Mouse (Mus musculus): ENCODE data around the gene Olfr309. TPM values are rescaled to one million over a fixed set of nuclear protein-coding genes. Genes with fewer than 3 reads are reported as not detected.
"Not testable (repeated sequence)": the region's sequence is repeated elsewhere in the genome, so short reads cannot be mapped to it uniquely, and the experiment has no call there.

Olfr309 gene
- not detected in 2 replicates for polyA plus RNA-seq (2015; fragmentation: Nextera tagmentation; extraction: Ambion mirVana)

DNA sequence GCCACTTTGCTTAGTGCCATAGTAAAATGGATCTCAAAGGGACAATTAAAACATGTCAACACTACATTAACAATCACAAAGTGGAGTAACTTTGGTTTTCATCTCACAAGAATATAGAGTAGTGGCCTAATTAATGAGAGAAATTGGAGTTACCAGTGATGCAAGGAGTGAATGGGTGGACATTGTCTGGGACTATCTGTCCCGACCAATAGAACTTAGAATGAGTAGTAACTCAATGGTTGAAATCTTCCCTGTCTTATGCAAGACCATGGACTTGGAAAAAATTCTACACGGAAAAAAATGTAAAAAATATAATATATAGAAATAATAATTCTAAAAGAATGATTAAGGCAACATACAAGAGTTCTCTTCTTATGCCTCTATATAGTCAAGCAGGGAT lies at the start of gene Olfr309:
Gene Olfr309 (minus strand): TSS at position 101 of the 400 bp plus-strand sequence.
- no peak within 1 kb of the TSS for H3K27ac ChIP-seq (ENCODE audit: low read length)
- H3K27me3 ChIP-seq (ENCODE audit: control insufficient read depth, insufficient read depth, low read depth, low read length) = no peaks in the 10 kb centered on the region
- no peaks in the 10 kb centered on the region for H3K36me3 ChIP-seq (ENCODE audit: control insufficient read depth, insufficient read depth, low read length)
- ATAC-seq = no peak
- H3K4me2 ChIP-seq (ENCODE audit: low read length) = no peak within 1 kb of the TSS
- 71% methylated on average over 2 of the region's 2 CpGs for WGBS
- no peak within 1 kb of the TSS for H3K4me3 ChIP-seq (ENCODE audit: low read depth, low read length)
- no peaks in the 10 kb centered on the region for H3K4me1 ChIP-seq (ENCODE audit: control insufficient read depth, insufficient read depth, low read length)
- no peak within 1 kb of the TSS for H3K9ac ChIP-seq (ENCODE audit: low read depth, low read length)
- no peaks in the 10 kb centered on the region for H3K9me3 ChIP-seq (replicated peaks; ENCODE audit: control insufficient read depth, low read length, poor library complexity, severe bottlenecking)

DNA sequence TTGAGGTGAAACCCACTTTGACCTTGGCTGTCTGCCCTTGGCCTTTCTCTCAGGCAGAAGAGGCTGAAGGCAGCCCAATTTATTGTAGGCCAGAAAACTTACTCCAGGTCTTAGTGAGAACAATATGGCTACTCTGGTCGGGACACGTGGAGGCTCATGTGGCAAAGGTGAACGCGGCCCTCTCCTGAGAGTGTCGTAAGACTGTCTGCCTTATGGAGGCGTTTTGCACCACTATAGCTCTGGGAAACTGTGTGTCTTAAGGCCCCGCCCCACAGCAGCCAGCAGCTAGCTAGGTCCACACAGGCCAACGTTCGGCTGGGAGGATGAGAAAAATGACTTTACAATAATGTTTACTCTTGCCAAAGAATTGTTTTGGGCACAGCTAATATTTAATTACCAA lies 32.8 kb upstream of the Olfr309 start:
- H3K9me3 ChIP-seq (replicated peaks; ENCODE audit: control insufficient read depth, low read length, poor library complexity, severe bottlenecking); H3K9ac ChIP-seq (ENCODE audit: low read depth, low read length); H3K4me2 ChIP-seq (ENCODE audit: low read length); H3K36me3 ChIP-seq (ENCODE audit: control insufficient read depth, insufficient read depth, low read length); H3K27ac ChIP-seq (ENCODE audit: low read length); H3K27me3 ChIP-seq (ENCODE audit: control insufficient read depth, insufficient read depth, low read depth, low read length); H3K4me1 ChIP-seq (ENCODE audit: control insufficient read depth, insufficient read depth, low read length); H3K4me3 ChIP-seq (ENCODE audit: low read depth, low read length); ATAC-seq: not testable (repeated sequence)
- 93% methylated on average over 9 of the region's 9 CpGs for WGBS

DNA sequence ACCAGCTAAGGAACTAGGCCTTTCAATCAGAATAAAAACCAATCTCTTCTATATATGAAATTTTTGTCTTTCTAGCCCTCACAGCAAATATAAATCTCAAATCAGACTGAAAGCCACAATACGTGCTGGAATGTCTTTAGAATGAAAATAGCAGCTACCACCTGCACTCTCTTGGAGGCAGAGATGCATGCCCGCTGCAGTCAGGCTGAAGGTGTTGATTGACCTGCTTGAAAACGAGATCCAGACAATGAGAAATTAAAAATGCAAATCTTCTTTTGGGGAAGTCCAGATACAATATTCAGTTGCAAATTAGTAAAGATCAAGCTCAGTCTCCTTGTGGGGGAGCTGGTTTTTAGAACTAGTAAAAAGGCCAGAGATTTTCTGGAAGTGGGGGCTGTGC lies 30.7 kb upstream of the Olfr309 start:
- Histone ChIP-seq H3K36me3 (ENCODE audit: control insufficient read depth, insufficient read depth, low read length) (no peaks in the 10 kb centered on the region), H3K4me3 (ENCODE audit: low read depth, low read length) (no peak overlapping the region), H3K27ac (ENCODE audit: low read length) (no peak overlapping the region), H3K4me2 (ENCODE audit: low read length) (no peak overlapping the region), H3K9me3 (replicated peaks; ENCODE audit: control insufficient read depth, low read length, poor library complexity, severe bottlenecking) (no peaks in the 10 kb centered on the region), H3K9ac (ENCODE audit: low read depth, low read length) (no peak overlapping the region), H3K4me1 (ENCODE audit: control insufficient read depth, insufficient read depth, low read length) (no peaks in the 10 kb centered on the region), H3K27me3 (ENCODE audit: control insufficient read depth, insufficient read depth, low read depth, low read length) (no peaks in the 10 kb centered on the region)
- 60% methylated on average over 3 of the region's 3 CpGs for WGBS
- ATAC-seq = no peak

DNA sequence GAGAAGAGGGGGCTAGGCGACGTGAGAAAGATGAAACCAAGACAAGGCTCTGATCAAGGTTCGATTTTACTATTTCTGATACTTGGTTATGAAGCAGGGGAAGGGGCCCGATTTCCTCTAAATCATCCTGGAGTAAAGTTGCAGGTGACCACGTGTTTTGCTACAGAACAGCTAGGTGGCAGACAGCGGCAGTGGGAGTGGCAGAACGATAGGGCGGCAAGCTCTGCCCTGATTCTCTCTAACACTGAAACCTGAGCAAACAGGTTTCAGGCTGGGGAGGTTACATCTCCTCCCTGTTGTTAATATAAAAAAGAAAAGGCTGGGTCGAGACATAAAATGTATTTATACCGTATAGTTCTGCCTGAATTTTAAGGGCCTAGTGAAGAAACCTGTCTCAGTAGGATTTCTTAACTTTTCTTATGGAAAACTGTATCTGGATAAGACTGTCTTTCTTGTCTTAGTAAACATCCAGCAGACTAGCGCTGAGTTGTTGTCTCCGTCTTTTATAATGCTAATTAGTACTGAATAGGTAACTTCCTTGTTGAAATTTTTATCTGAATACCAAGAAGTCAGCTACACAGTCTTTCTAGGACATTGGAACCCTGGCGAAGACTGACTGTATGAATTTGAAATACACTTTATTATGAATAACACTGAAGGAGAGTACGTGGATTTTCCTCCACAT lies 29.5 kb upstream of the Olfr309 start:
- H3K4me1 ChIP-seq (ENCODE audit: control insufficient read depth, insufficient read depth, low read length) = no peaks in the 10 kb centered on the region
- WGBS = 81% methylated on average over 14 of the region's 14 CpGs
- no peaks in the 10 kb centered on the region for H3K9me3 ChIP-seq (replicated peaks; ENCODE audit: control insufficient read depth, low read length, poor library complexity, severe bottlenecking)
- H3K4me3 ChIP-seq (ENCODE audit: low read depth, low read length) = no peak overlapping the region
- H3K4me2 ChIP-seq (ENCODE audit: low read length) = no peak overlapping the region
- no peaks in the 10 kb centered on the region for H3K27me3 ChIP-seq (ENCODE audit: control insufficient read depth, insufficient read depth, low read depth, low read length)
- no peak for ATAC-seq
- no peak overlapping the region for H3K9ac ChIP-seq (ENCODE audit: low read depth, low read length)
- no peak overlapping the region for H3K27ac ChIP-seq (ENCODE audit: low read length)
- no peaks in the 10 kb centered on the region for H3K36me3 ChIP-seq (ENCODE audit: control insufficient read depth, insufficient read depth, low read length)

DNA sequence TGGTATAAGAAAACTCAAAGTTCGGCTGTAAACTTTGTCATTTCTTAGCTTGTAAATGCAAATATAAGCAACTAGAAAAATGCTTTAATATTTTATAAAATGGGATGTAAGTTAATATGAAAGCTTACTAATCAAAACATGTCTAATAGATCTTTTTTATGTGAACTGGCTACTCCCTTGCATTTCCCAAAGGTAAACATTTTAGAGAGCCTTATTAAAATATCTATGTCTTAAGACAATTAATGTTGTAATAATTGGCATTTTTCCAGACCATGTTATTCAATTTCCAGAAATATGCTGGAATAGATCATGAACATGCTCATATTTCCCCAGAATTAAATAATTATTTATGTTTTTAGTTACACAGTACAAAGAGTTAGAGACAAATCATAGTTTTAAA lies 24.0 kb upstream of the Olfr309 start, which contains the start of gene Olfr307:
Gene Olfr307 (minus strand): TSS at position 101 of the 400 bp plus-strand sequence.
- H3K4me2 ChIP-seq (ENCODE audit: low read length) = no peak within 1 kb of the TSS
- no peak within 1 kb of the TSS for H3K9ac ChIP-seq (ENCODE audit: low read depth, low read length)
- H3K27me3 ChIP-seq (ENCODE audit: control insufficient read depth, insufficient read depth, low read depth, low read length) = no peaks in the 10 kb centered on the region
- no peak within 1 kb of the TSS for H3K27ac ChIP-seq (ENCODE audit: low read length)
- H3K4me3 ChIP-seq (ENCODE audit: low read depth, low read length) = no peak within 1 kb of the TSS
- WGBS = 82% methylated on average over 1 of the region's 1 CpGs
- H3K36me3 ChIP-seq (ENCODE audit: control insufficient read depth, insufficient read depth, low read length) = no peaks in the 10 kb centered on the region
- no peaks in the 10 kb centered on the region for H3K4me1 ChIP-seq (ENCODE audit: control insufficient read depth, insufficient read depth, low read length)
- H3K9me3 ChIP-seq (replicated peaks; ENCODE audit: control insufficient read depth, low read length, poor library complexity, severe bottlenecking) = no peaks in the 10 kb centered on the region
- no peak for ATAC-seq

DNA sequence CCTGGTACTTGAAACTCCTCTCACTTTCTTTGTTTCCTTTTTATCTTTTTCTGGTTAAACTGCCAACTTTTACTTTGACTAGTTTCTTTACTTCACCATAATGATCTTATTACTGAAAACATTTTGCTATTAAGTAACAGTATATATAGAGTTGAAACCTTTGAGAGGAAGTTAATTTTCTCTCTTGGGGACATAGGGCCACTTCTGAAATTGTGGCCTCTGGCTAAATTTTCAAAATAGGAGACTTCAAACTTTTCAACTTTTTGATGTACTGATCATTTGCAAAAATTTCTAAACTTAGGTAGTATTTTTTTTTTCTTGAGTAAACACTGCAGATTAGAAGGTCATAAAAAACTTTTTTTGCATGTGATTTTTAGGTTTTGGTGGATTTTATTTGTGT lies 12.0 kb upstream of the Olfr309 start, which contains the start of gene Olfr308:
Gene Olfr308 (minus strand): TSS at position 101 of the 400 bp plus-strand sequence.
- Histone ChIP-seq H3K4me2 (ENCODE audit: low read length) (no peak within 1 kb of the TSS), H3K27ac (ENCODE audit: low read length) (no peak within 1 kb of the TSS), H3K9ac (ENCODE audit: low read depth, low read length) (no peak within 1 kb of the TSS)

DNA sequence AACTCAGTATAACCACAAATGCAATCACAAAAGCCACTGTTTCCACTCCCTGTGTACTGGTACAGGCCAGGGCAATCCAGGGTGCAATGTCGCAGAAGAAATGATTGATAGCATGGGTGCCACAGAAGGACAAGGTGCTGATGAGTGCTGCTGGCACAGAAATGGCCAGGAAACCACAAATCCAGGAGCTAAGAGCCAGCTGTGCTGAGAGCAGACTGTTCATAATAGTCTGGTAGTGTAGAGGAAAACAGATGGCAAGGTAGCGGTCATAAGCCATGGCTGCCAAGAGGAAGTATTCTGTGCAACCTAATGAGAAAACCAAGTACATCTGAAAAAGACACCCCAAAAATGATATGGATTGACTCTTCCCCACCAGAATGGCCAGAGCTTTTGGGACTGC lies 7.8 kb upstream of the Olfr309 start:
- no peak overlapping the region for H3K4me2 ChIP-seq (ENCODE audit: low read length)
- 98% methylated on average over 2 of the region's 2 CpGs for WGBS
- no peak overlapping the region for H3K27ac ChIP-seq (ENCODE audit: low read length)
- no peaks in the 10 kb centered on the region for H3K4me1 ChIP-seq (ENCODE audit: control insufficient read depth, insufficient read depth, low read length)
- no peak for ATAC-seq
- H3K9ac ChIP-seq (ENCODE audit: low read depth, low read length) = no peak overlapping the region
- no peaks in the 10 kb centered on the region for H3K27me3 ChIP-seq (ENCODE audit: control insufficient read depth, insufficient read depth, low read depth, low read length)
- H3K4me3 ChIP-seq (ENCODE audit: low read depth, low read length) = no peak overlapping the region
- H3K36me3 ChIP-seq (ENCODE audit: control insufficient read depth, insufficient read depth, low read length) = no peaks in the 10 kb centered on the region
- H3K9me3 ChIP-seq (replicated peaks; ENCODE audit: control insufficient read depth, low read length, poor library complexity, severe bottlenecking) = no peaks in the 10 kb centered on the region

More for the DNA sequence above, 12.0 kb upstream of the Olfr309 start, which contains the start of gene Olfr308:
- Histone ChIP-seq H3K4me1 (ENCODE audit: control insufficient read depth, insufficient read depth, low read length) (no peaks in the 10 kb centered on the region), H3K4me3 (ENCODE audit: low read depth, low read length) (no peak within 1 kb of the TSS), H3K27me3 (ENCODE audit: control insufficient read depth, insufficient read depth, low read depth, low read length) (no peaks in the 10 kb centered on the region), H3K36me3 (ENCODE audit: control insufficient read depth, insufficient read depth, low read length) (no peaks in the 10 kb centered on the region), H3K9me3 (replicated peaks; ENCODE audit: control insufficient read depth, low read length, poor library complexity, severe bottlenecking) (no peaks in the 10 kb centered on the region)
- no peak for ATAC-seq

DNA sequence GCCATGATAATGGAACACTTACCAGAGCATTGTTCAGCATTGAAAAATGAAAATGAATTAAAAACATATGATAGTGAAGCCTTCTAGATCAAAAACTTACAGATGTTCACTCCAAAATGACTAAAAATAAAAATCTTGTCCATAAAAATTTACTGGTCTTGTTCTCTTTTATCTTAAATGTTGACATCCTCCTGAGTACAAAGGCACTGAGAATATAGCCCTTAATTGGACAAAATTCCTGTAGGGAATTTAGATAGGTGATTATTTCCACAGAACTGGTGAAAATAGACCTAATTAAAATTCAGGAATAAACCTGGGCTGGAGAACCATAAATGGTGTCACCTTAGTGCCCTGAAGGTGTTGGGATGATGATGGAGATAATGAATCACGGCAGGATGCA lies 36.4 kb downstream of the Olfr309 start, which contains the start of gene Olfr310:
Gene Olfr310 (minus strand): TSS at position 101 of the 400 bp plus-strand sequence.
- Histone ChIP-seq H3K27me3 (ENCODE audit: control insufficient read depth, insufficient read depth, low read depth, low read length) (no peaks in the 10 kb centered on the region), H3K27ac (ENCODE audit: low read length) (no peak within 1 kb of the TSS), H3K4me3 (ENCODE audit: low read depth, low read length) (no peak within 1 kb of the TSS), H3K9ac (ENCODE audit: low read depth, low read length) (no peak within 1 kb of the TSS), H3K9me3 (replicated peaks; ENCODE audit: control insufficient read depth, low read length, poor library complexity, severe bottlenecking) (no peaks in the 10 kb centered on the region), H3K36me3 (ENCODE audit: control insufficient read depth, insufficient read depth, low read length) (no peaks in the 10 kb centered on the region), H3K4me1 (ENCODE audit: control insufficient read depth, insufficient read depth, low read length) (no peaks in the 10 kb centered on the region), H3K4me2 (ENCODE audit: low read length) (no peak within 1 kb of the TSS)
- 94% methylated on average over 1 of the region's 1 CpGs for WGBS
- ATAC-seq = no peak

All from midbrain, embryonic 16.5 days (tissue).